Mouse (Mus musculus) heart, postnatal 25 days (tissue): ENCODE results near the gene Rarb. TPM values are rescaled to one million over a fixed set of nuclear protein-coding genes. Genes with fewer than 3 reads are reported as not detected.

Source experiments
- DNase-seq: peaks from one replicate; pipeline ENCODE4 v3.0.0; 2022; ENCODE audit warnings: low spot score
- intact Hi-C: fragments of 180-260 bp; cut with DNase I; formaldehyde crosslinking; loops from one replicate; pipeline ENCODE4 v1.15.1; 2025
- total RNA-seq, 2 experiments: library from RNA; stranded (reverse); gene quantifications; 2 replicates each; pipeline ENCODE4 v1.2.3; 2021

The Rarb gene
- total RNA-seq, 2 experiments from 2014 or later = 18.7 to 18.8 TPM

GRCm38 (mm10) chr14:16599224-16599623, 219.7 kb downstream of the Rarb start:
- no peak for DNase-seq
- intact Hi-C loops = no loop called here

GRCm38 (mm10) chr14:16598074-16598501, 220.9 kb downstream of the Rarb start:
- DNase-seq = peak; percentile 14
- intact Hi-C loops = no loop called here

DNA sequence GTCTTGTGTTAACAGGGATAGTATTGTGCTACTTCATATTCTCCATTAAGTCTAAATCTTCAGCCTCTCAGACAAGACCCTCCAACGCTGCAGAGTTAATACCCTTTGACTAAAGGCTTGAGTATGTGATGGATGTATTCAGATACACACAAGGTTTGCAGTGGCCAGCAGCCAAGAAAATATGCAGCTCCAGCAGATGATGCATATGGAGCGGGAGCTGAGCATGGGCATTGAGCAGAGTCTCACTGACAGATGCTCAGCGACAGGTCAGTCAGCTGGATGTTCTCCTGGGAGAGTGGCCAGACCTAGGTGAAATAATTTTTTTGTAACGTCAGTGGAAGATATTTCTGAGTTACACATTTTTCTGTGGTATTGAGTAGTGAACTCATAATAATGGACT, 229.8 kb downstream of the Rarb start:
- intact Hi-C loops = no loop called here
- DNase-seq = no peak

DNA sequence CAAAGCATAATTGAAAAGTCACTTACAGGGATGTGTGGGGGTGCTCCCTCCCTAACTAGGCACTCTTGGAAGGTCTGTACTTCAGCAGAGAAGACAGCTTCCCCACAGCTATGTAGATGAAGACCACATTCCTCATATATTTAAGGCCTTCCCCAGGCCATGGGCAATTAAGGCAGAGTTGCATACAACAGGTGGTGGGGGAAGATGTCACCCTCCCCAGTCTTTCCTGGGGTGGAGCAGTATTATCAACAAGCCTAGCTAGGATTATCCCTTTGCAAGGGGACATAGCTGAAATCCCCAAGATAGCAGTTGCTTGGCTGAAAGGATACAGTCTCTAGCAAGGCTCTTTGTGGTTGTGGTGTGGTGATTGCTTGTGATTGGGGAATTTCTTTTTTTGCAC, 240.9 kb downstream of the Rarb start:
- no peak for DNase-seq
- intact Hi-C loops = no loop called here

- intact Hi-C loops = no loop called here
Measured at GRCm38 (mm10) chr14:16577049-16577448, 241.9 kb downstream of the Rarb start.

GRCm38 (mm10) chr14:16574925-16575721, 243.8 kb downstream of the Rarb start:
- intact Hi-C loops = loop anchor here (2.0 kb wide), 1 partner anchor 140 kb away; no protein-coding TSS in a partner anchor
- peak; percentile 73 for DNase-seq

More at GRCm38 (mm10) chr14:16577049-16577448, 241.9 kb downstream of the Rarb start:
- DNase-seq = no peak

DNA sequence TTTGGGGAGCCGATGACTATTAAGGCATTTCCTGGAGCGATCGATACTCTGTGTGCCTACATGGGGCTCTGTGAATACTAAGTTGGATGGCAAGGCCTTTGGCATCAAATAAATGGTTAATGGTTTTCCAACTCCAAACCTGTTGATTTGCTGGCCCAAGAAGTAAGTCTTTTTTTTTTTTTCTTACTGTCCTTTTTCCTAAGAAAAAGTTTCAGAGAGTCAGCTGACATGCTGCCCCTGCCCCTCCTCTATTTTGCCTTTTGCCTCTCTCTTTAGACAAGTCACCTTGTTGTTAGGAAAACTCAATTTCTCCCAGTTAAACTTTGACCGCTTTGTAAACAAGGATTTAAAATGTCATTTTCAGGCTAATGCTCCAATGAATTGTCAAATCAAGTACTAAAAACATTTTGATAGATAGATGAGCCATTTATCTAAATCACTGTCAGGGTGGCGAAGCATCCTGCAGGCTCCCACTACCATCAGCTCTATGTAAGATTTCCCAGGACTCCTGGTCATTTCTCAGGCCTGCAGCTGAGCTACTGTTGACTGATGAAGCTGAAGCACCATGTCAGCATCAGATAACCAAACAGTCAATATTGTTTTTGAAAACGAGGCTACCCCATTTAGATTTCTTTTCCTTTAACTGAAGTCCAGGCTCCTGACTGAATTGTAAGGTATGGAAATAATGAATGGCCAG, 245.3 kb downstream of the Rarb start:
- no peak for DNase-seq
- intact Hi-C loops = loop anchor here (2.0 kb wide), 1 partner anchor 139 kb away; no protein-coding TSS in a partner anchor

GRCm38 (mm10) chr14:16572755-16573340, 246.1 kb downstream of the Rarb start:
- intact Hi-C loops = no loop called here
- DNase-seq = no peak

DNA sequence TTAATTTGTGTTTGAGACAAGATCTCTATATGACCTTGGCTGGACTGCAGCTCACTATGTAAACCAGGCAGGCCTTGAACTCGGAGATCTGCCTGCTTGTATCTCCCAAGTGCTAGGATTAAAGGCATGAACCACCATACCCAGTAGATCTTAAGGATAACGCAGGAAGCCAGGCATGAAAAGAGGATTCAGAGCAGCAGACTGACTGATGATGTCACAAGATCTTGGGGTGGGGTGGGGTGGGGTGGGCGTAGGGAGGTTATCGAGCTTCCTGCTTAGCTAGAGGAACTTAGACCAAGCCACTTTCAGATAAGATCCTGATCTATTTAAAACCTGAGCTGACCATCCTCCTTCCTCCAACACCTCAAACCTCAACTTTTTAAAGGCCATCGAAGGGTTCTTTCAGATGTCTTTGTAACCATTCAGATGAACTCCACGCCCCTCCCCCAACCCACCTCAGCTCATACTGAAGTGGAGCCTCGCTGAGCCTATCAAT, 249.4 kb downstream of the Rarb start:
- intact Hi-C loops = loop anchor here (5.0 kb wide), 1 partner anchor 82 kb away; no protein-coding TSS in a partner anchor
- DNase-seq = no peak

- no peak for DNase-seq
- intact Hi-C loops = loop anchor here (2.0 to 5.0 kb wide), 2 partner anchors 18 to 80 kb away; no protein-coding TSS in a partner anchor
Measured at GRCm38 (mm10) chr14:16566920-16567319, 252.0 kb downstream of the Rarb start.

DNA sequence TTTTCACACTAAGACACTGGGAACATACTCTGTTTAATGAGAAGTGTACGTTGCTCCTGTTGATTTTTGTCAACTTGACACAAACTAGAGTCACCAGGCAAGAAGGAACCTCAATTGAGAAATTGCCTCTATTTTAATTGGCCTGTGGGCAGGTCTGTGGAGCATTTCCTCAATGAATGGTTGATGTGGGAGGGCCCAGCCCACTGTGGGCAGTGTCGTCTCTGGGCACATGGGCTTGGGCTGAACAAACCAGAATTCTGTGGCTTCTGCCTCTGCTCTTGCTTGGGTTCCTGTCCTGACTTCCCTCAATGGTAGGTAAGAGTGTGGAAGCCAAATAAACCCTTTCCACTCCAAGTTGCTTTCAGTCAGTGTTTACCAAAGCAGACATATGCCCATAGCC, 255.0 kb downstream of the Rarb start:
- DNase-seq = no peak
- intact Hi-C loops = no loop called here

GRCm38 (mm10) chr14:16561496-16562170, 257.3 kb downstream of the Rarb start:
- intact Hi-C loops = no loop called here
- DNase-seq = no peak

DNA sequence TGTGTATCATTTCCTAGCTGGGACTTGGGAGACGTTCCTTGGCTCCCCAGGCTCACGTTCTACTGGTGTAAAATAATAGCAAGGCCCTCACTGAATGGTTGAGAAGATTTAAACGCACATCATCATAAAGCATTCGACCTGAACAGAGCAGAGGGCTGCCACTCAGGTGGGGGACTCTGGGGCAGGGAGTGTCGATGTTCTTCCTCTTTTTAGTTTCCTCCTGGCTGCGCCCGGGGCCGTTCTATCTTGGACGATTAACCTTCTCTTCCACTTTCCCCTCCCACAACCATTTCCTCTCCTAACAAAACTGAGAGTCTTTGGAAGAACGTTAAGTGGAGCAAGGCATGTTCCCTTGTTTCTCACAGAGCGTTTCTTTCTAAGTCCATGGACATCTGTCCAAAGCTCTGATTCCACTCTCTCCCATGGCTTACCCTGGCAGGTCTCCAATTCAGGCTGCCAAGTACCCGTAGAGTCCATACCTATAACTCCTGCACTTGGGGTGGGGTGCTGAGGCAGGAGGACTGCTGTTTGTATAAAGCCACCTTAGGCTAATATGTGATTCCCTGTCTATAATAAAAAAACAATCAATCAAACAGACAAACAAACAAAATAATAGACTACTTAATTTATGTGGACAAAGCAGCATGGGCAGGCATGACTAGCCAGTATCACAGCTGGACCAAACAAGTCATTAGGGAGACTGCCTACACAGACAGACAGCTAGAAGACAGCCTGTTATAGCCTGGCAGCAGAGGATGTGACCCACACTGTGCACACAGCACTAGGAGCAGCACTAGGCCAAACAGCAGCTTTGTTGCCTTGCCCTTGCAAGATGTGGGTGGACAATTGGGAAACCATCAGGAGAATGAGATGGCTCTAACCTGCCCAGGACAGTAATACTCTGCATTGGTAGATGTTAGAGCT, 259.4 kb downstream of the Rarb start:
- intact Hi-C loops = loop anchor here (10.0 kb wide), 1 partner anchor 315 kb away; the partner anchor contains the start of genes Ngly1 and Oxsm
- no peak for DNase-seq

DNA sequence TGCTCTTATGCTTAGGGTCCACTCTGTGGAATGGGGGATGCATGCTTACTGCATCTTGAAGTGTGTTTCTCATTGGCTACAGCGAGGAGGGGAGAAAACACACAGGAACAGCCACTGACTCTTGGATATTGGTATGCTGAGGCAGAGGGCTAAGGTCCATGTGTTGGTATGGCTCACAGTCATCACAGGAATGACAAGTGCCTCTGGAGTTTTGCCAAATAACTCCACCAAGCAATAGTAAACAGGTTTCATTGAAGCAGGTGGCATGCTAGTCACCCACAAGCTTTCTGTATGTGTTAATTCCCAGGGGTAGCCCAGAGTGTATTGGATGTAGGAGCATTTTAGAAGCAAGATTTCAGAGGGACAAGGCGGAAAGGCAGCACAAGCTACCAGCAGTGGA, 260.9 kb downstream of the Rarb start:
- intact Hi-C loops = loop anchor here (10.0 kb wide), 1 partner anchor 313 kb away; the partner anchor contains the start of genes Ngly1 and Oxsm
- no peak for DNase-seq

GRCm38 (mm10) chr14:16554643-16555459, 264.1 kb downstream of the Rarb start:
- intact Hi-C loops = loop anchor here (10.0 kb wide), 1 partner anchor 310 kb away; the partner anchor contains the start of genes Ngly1 and Oxsm

GRCm38 (mm10) chr14:16554319-16554642, 264.7 kb downstream of the Rarb start:
- DNase-seq = no peak
- intact Hi-C loops = loop anchor here (10.0 kb wide), 1 partner anchor 309 kb away; the partner anchor contains the start of genes Ngly1 and Oxsm

More at GRCm38 (mm10) chr14:16554643-16555459, 264.1 kb downstream of the Rarb start:
- peak; percentile 25 for DNase-seq

- intact Hi-C loops = loop anchor here (10.0 kb wide), 1 partner anchor 307 kb away; the partner anchor contains the start of genes Ngly1 and Oxsm
- DNase-seq = no peak
Measured at GRCm38 (mm10) chr14:16552293-16552692, 266.7 kb downstream of the Rarb start.
